Comparison of ENCODE assay signal across 13 mouse cellular contexts in the genomic region with DNA sequence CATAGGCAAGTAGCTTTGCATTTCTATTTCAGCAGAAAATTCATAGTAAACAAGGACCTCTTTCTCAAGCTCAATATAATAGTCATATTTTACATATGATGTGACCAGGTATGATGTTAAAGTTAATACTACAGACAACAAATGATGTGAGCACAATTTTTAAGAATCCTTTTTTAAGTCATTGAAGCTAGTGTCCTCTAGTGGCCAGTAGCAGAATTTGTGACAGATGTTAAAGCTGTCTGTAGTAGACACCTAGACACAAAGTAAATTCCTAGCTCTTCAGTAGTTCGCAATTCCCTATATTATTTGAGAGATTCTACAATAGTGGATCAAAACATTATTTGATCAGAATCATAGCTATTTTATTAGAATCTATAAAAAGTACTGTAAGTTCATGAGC.
A peak's percentile ranks its signal among the peaks of the same experiment; 100 is the strongest.
DNase-seq lines count a peak whose midpoint lies in the region; ATAC-seq and TF ChIP-seq lines count a peak whose summit lies in the region.
"Had no signal": no experiment of that assay in that cellular context is flagged by ENCODE, and none has a peak within 500 bp of the region (broad histone marks: within the 10 kb centered on the region; RNA-seq: fewer than 3 reads in every experiment).

No protein-coding gene starts in this region.

- DNase-seq in forebrain, embryonic 14.5 days (ENCODE audit: low spot score), result peak; percentile 16
- no peak for DNase-seq in left cerebral cortex, adult 2 months (ENCODE audit: extremely low spot score in 1 of 2, low spot score in 2 of 2)
- DNase-seq in left cerebral cortex, postnatal 14 days (ENCODE audit: low spot score in 2 of 2), result no peak
- peak; percentile 31 for DNase-seq in 3T3-L1 (ENCODE audit: low read depth, low spot score)
- DNase-seq in brain, embryonic 14.5 days (ENCODE audit: low read depth), result peak; percentile 15
- no peak for DNase-seq in thymus, adult 2 months
- DNase-seq: cerebellum, postnatal 14 days; kidney, adult 2 months had no signal

- H3K27me3 ChIP-seq in forebrain, embryonic 14.5 days (replicated peaks; ENCODE audit: control insufficient read depth, insufficient read depth, low read length), result no peaks in the 10 kb centered on the region
- no peaks in the 10 kb centered on the region for H3K27me3 ChIP-seq in forebrain, embryonic 13.5 days
- no peaks in the 10 kb centered on the region for H3K27me3 ChIP-seq in thymus, adult 2 months (ENCODE audit: control insufficient read depth, insufficient read depth, low read length)
- H3K27me3 ChIP-seq: lung, embryonic 15.5 days; midbrain, embryonic 12.5 days; neural tube, embryonic 13.5 days had no signal

- intact Hi-C loops in left cerebral cortex, adult 2 months (cut with DNase I), result no loop called here
- intact Hi-C loops in left cerebral cortex, postnatal 14 days (cut with DNase I), result no loop called here

- TF ChIP-seq CTCF in left cerebral cortex, adult 2 months (IDR thresholded peaks at IDR 0.05), result peak; percentile 80
- no peak for TF ChIP-seq CTCF in brain, embryonic 14.5 days (IDR thresholded peaks at IDR 0.05; ENCODE audit: borderline replicate concordance, extremely low read depth, insufficient read depth, insufficient read length)
- no peak for TF ChIP-seq CTCF in thymus, adult 2 months (IDR thresholded peaks at IDR 0.05; ENCODE audit: borderline replicate concordance, control insufficient read depth, extremely low read depth, insufficient read depth, low read length, poor library complexity)

- H3K9ac ChIP-seq in forebrain, embryonic 14.5 days (ENCODE audit: low read length), result no peak overlapping the region
- no peak overlapping the region for H3K9ac ChIP-seq in forebrain, embryonic 13.5 days
- H3K9ac ChIP-seq: lung, embryonic 15.5 days; midbrain, embryonic 12.5 days; neural tube, embryonic 13.5 days had no signal

- no peak overlapping the region for H3K4me2 ChIP-seq in forebrain, embryonic 14.5 days (ENCODE audit: low read length)
- H3K4me2 ChIP-seq in forebrain, embryonic 13.5 days, result no peak overlapping the region
- H3K4me2 ChIP-seq: lung, embryonic 15.5 days; midbrain, embryonic 12.5 days; neural tube, embryonic 13.5 days had no signal

- no peaks in the 10 kb centered on the region for H3K9me3 ChIP-seq in forebrain, embryonic 14.5 days (replicated peaks; ENCODE audit: control insufficient read depth, low read length)
- no peaks in the 10 kb centered on the region for H3K9me3 ChIP-seq in forebrain, embryonic 13.5 days (replicated peaks)
- H3K9me3 ChIP-seq: lung, embryonic 15.5 days; midbrain, embryonic 12.5 days; neural tube, embryonic 13.5 days had no signal

- H3K4me3 ChIP-seq in forebrain, embryonic 14.5 days (ENCODE audit: low read depth, low read length), result no peak overlapping the region
- no peak overlapping the region for H3K4me3 ChIP-seq in forebrain, embryonic 13.5 days
- H3K4me3 ChIP-seq in left cerebral cortex, adult 2 months, result no peak overlapping the region
- H3K4me3 ChIP-seq in thymus, adult 2 months (ENCODE audit: control insufficient read depth, insufficient read depth, low read length), result no peak overlapping the region
- H3K4me3 ChIP-seq: lung, embryonic 15.5 days; midbrain, embryonic 12.5 days; neural tube, embryonic 13.5 days had no signal

- no peaks in the 10 kb centered on the region for H3K36me3 ChIP-seq in forebrain, embryonic 14.5 days (ENCODE audit: control insufficient read depth, insufficient read depth, low read length)
- no peaks in the 10 kb centered on the region for H3K36me3 ChIP-seq in forebrain, embryonic 13.5 days (ENCODE audit: poor library complexity, severe bottlenecking)
- H3K36me3 ChIP-seq in thymus, adult 2 months (ENCODE audit: control insufficient read depth, insufficient read depth, low read length), result no peaks in the 10 kb centered on the region
- H3K36me3 ChIP-seq: lung, embryonic 15.5 days; midbrain, embryonic 12.5 days; neural tube, embryonic 13.5 days had no signal

- ATAC-seq in forebrain, embryonic 14.5 days, result no peak
- ATAC-seq in forebrain, embryonic 13.5 days, result no peak
- no peak for ATAC-seq in cerebellum, adult (ENCODE audit: insufficient number of reproducible peaks, low FRiP score, low TSS enrichment)

- no peak overlapping the region for H3K27ac ChIP-seq in forebrain, embryonic 14.5 days (ENCODE audit: low read depth, low read length)
- no peak overlapping the region for H3K27ac ChIP-seq in forebrain, embryonic 13.5 days
- H3K27ac ChIP-seq in left cerebral cortex, adult 2 months, result no peak overlapping the region
- H3K27ac ChIP-seq in thymus, adult 2 months (ENCODE audit: control insufficient read depth, insufficient read depth, low read length), result no peak overlapping the region
- H3K27ac ChIP-seq: lung, embryonic 15.5 days; midbrain, embryonic 12.5 days; neural tube, embryonic 13.5 days had no signal

- TF ChIP-seq POLR2A in brain, embryonic 14.5 days (IDR thresholded peaks at IDR 0.05; ENCODE audit: borderline replicate concordance, extremely low read depth, insufficient read depth, insufficient read length, poor library complexity, severe bottlenecking), result no peak
- TF ChIP-seq POLR2A in thymus, adult 2 months (IDR thresholded peaks at IDR 0.05; ENCODE audit: control insufficient read depth, extremely low read depth, insufficient read depth, low read length, poor library complexity), result no peak

- WGBS in forebrain, embryonic 14.5 days, result 88% methylated on average over 1 of the region's 1 CpGs
- WGBS in forebrain, embryonic 13.5 days, result 86% methylated on average over 1 of the region's 1 CpGs
- 92% methylated on average over 1 of the region's 1 CpGs for WGBS in thymus, adult 2 months

- H3K4me1 ChIP-seq in forebrain, embryonic 14.5 days (ENCODE audit: control insufficient read depth, insufficient read depth, low read length), result no peaks in the 10 kb centered on the region
- no peaks in the 10 kb centered on the region for H3K4me1 ChIP-seq in forebrain, embryonic 13.5 days
- peaks cover 3% of the 10 kb centered on the region for H3K4me1 ChIP-seq in thymus, adult 2 months (replicated peaks; ENCODE audit: control insufficient read depth, insufficient read depth, low read length)
- H3K4me1 ChIP-seq: lung, embryonic 15.5 days; midbrain, embryonic 12.5 days; neural tube, embryonic 13.5 days had no signal

Comparison
In these comparisons a context has a peak if more than half of its experiments do, and no peak if none do; other contexts are left out.
1. DNase-seq: peak in forebrain, embryonic 14.5 days (single experiment), 3T3-L1 (single experiment) and brain, embryonic 14.5 days (single experiment); none in left cerebral cortex, adult 2 months (0 of 2), left cerebral cortex, postnatal 14 days (0 of 2) and thymus, adult 2 months (single experiment).